Mouse (Mus musculus) gastrocnemius, postnatal 25 days (tissue): ENCODE measurements around the gene Pi4k2a. TPM values are rescaled to one million over a fixed set of nuclear protein-coding genes. Genes with fewer than 3 reads are reported as not detected.

Source experiments
- DNase-seq: peaks from one replicate; pipeline ENCODE4 v3.0.0; 2022
- total RNA-seq, 2 experiments: library from RNA; stranded (reverse); gene quantifications; 1 replicate in 1 of 2; 2 replicates in 1 of 2; pipeline ENCODE4 v1.2.3; 2021

Pi4k2a gene
- total RNA-seq, 2 experiments from 2014 or later = 10.4 to 12.2 TPM

GRCm38 (mm10) chr19:42164188-42164587 is 73.9 kb downstream of the Pi4k2a start:
- no peak for DNase-seq

DNA sequence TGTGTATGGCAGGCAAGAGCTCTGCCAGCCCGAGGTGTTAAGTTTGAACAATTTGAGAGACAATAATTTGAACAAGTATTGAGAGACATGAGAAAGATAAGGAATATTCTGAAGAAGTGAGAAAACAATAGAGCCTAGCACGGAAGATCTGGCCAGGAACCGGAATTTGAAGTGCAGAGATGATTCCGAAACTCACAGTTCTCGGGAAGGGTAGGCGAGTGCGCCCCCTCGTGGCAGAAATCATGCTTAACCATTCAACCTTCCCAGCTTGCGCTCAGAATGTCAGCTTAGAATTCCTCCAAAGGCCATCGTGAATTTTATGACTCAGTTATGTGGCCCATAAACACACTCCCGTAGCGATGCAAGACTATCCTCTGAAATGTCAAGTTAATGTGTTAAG is 75.9 kb downstream of the Pi4k2a start:
- DNase-seq = peak; percentile 68

- DNase-seq = no peak
Observed at GRCm38 (mm10) chr19:42166766-42167165, 76.5 kb downstream of the Pi4k2a start.

DNA sequence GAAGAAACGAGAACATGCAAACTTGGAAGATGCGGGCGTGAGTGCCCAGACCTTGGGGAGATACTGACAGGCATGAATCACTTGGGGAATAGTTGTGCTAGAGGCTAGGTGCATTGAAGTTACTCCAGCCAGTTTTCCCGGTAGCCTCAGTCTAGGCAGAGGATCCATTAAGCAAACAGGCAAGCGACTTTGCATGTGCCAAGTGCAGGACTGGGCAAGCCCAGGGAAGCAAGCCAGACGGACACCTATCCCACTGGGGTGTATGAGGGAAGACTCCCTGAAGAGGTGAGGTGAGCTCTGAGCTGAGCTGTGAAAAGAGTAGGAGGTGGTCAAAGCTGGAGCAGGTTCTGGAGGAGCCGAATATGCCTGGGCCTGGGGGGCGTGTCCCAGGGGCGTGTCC is 77.2 kb downstream of the Pi4k2a start:
- no peak for DNase-seq

DNA sequence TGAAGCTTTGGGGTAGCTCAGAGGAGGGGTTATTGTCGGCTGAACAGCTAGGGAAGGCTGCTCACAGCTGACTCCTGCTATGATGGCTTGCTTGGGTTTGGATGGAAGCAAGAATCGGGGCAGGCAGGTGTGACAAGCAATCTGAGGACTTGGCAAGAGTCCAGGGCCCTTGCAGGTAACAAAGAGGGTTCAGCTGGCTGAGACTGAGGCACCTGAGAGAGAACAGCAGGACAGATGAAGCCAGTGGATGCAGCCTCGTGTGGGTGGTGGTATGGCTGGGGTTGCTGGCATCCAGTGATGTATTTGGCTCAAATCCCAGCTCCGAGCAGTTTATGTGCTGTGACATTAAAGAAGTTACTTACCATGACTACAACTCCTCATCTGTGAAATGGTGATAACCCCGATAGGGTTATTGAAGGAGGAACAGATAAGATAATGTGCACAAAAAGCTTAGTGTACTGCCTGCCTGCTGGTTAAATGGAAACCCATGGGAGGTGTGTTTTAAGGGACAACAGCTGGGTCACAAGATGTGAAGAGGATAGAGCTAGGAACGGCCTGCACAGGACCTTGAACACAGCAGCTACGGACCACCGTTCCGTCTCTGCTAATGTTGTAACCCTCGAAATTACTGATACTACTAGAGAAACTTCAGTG is 79.2 kb downstream of the Pi4k2a start:
- DNase-seq = no peak

DNA sequence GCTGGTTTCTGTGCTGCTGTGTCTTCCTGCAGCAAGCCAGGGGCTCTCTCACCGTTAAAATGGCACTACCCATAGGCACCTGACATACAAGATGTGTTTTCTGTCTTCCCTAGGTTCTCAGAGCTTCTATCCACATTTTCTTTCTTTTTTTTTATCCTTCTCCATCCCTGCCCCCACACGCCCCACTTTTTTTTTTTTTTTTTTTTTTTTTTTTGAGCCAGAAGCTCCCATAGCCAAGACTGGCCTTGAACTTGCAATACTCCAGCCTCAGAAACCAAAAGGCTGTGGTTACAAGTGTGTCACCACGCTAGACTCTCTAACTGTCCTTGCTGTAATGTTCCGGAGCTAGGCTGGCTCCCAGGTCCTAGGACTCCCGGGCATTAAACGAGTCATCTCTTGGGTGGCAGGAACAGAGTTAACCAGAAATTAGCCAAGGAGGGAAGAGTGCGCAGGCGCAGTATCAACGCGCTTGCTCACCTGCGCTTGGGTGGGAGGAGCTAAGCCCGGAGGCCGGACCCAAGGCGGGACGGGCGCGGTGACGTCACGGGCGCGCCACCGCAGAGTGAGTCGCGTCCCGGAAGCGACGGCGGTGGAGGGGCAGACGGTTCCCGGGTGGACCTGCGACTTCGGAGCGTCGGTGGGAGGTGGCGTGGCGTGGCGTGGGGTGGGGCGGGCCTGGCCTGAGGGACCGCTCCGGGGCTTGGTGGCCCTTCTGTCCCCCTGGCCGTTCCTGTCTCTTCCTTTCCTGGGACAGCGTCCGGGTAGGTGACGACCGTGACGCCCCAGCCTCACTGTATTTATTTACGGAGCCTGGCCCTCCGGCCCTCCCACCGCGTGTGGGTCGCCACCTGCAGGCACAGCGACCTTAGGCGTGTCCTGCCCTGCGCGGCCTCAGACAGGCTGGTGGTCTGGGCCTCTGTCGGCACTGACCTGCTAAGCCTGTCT is 80.0 kb downstream of the Pi4k2a start:
- DNase-seq = peak; percentile 90

Other genes with a start within 250 kb of the Pi4k2a start
- 10 to 100 TPM; 19.7 to 22.4 TPM for gene Frat2, start 242.3 kb upstream of the Pi4k2a start, total RNA-seq
- 10 to 100 TPM; 31.0 to 37.5 TPM for gene Rrp12, start 194.3 kb upstream of the Pi4k2a start, total RNA-seq
- gene Pgam1, start 178.5 kb upstream of the Pi4k2a start, total RNA-seq = 10 to 100 TPM; 22.7 to 23.3 TPM
- gene Exosc1, start 157.0 kb upstream of the Pi4k2a start, total RNA-seq = 10 to 100 TPM; 11.4 to 16.4 TPM
- 10 to 100 TPM; 19.2 to 20.5 TPM for gene Zdhhc16, start 157.0 kb upstream of the Pi4k2a start, total RNA-seq
- 1 to 10 TPM; 7.7 to 8.7 TPM for gene Mms19, start 109.3 kb upstream of the Pi4k2a start, total RNA-seq
- gene Ubtd1, start 108.7 kb upstream of the Pi4k2a start, total RNA-seq = 10 to 100 TPM; 15.4 to 19.8 TPM
- gene Ankrd2, start 54.5 kb upstream of the Pi4k2a start, total RNA-seq = 1,000 to 10,000 TPM in 1 of 2 experiments, 100 to 1,000 TPM in 1; 167 to 1,046 TPM
- 1 to 10 TPM; 2.1 to 2.3 TPM for gene Hoga1, start 44.9 kb upstream of the Pi4k2a start, total RNA-seq
- under 1 TPM; 0.20 to 0.32 TPM for gene 4933411K16Rik, start 38.2 kb upstream of the Pi4k2a start, total RNA-seq
- gene Morn4, start 4.1 kb upstream of the Pi4k2a start, total RNA-seq = 1 to 10 TPM; 1.2 to 1.8 TPM
- 1 to 10 TPM; 8.4 to 9.3 TPM for gene Avpi1, start 38.6 kb downstream of the Pi4k2a start, total RNA-seq
- 10 to 100 TPM in 1 of 2 experiments, 1 to 10 TPM in 1; 6.8 to 11.8 TPM for gene Marveld1, start 56.9 kb downstream of the Pi4k2a start, total RNA-seq
- gene Zfyve27, start 73.5 kb downstream of the Pi4k2a start, total RNA-seq = 10 to 100 TPM; 10.3 to 12.0 TPM
- gene Sfrp5, start 111.8 kb downstream of the Pi4k2a start, total RNA-seq = 1 to 10 TPM; 4.0 to 5.7 TPM
- gene Golga7b, start 157.1 kb downstream of the Pi4k2a start, total RNA-seq = 1 to 10 TPM; 1.7 to 2.3 TPM